19 mouse cellular contexts compared by ENCODE assay signal in genomic region chr3:60517234-60517787, GRCm38 (mm10). TPM values are rescaled to one million over a fixed set of nuclear protein-coding genes. Genes with fewer than 3 reads are reported as not detected.
A peak's percentile ranks its signal among the peaks of the same experiment; 100 is the strongest.
DNase-seq lines count a peak whose midpoint lies in the region; ATAC-seq and TF ChIP-seq lines count a peak whose summit lies in the region.
"Had no signal": no experiment of that assay in that cellular context is flagged by ENCODE, and none has a peak within 500 bp of the region (broad histone marks: within the 10 kb centered on the region; RNA-seq: fewer than 3 reads in every experiment).

No protein-coding gene starts in this region.

- H3K4me2 ChIP-seq in heart, embryonic 15.5 days = 0 out of 2 replicates have a peak overlapping the region, but pooled peaks have one; percentile 3
- H3K4me2 ChIP-seq in lung, embryonic 16.5 days (ENCODE audit: low read depth, low read length) = 0 out of 2 replicates have a peak overlapping the region, but pooled peaks have one; percentile 4
- H3K4me2 ChIP-seq: embryonic facial prominence, embryonic 12.5 days; limb, embryonic 13.5 days had no signal

- intact Hi-C loops in gastrocnemius, adult 2 months (cut with DNase I) = no loop called here
- intact Hi-C loops in heart, postnatal 14 days (cut with DNase I) = loop anchor here (5.0 kb wide), 1 partner anchor 85 kb away; no protein-coding TSS in a partner anchor

- no peaks in the 10 kb centered on the region for H3K36me3 ChIP-seq in heart, embryonic 15.5 days
- H3K36me3 ChIP-seq in lung, embryonic 16.5 days (ENCODE audit: control insufficient read depth, insufficient read depth, low read length) = no peaks in the 10 kb centered on the region
- H3K36me3 ChIP-seq: embryonic facial prominence, embryonic 12.5 days; hindbrain, embryonic 10.5 days; limb, embryonic 13.5 days had no signal

- H3K4me1 ChIP-seq in heart, embryonic 15.5 days (replicated peaks) = peaks cover 38% of the 10 kb centered on the region
- H3K4me1 ChIP-seq in lung, embryonic 16.5 days (replicated peaks; ENCODE audit: control insufficient read depth, insufficient read depth, low read length) = peaks cover 26% of the 10 kb centered on the region

- H3K4me3 ChIP-seq in gastrocnemius, adult 2 months = peak overlapping the region; percentile 54
- H3K4me3 ChIP-seq in heart, embryonic 15.5 days = no peak overlapping the region
- H3K4me3 ChIP-seq in lung, embryonic 16.5 days (ENCODE audit: low read length) = no peak overlapping the region
- H3K4me3 ChIP-seq: embryonic facial prominence, embryonic 12.5 days; hindbrain, embryonic 10.5 days; limb, embryonic 13.5 days had no signal

- ATAC-seq in heart, embryonic 15.5 days (replicated peaks; ENCODE audit: insufficient number of reproducible peaks, insufficient read depth, low FRiP score, low read depth) = no peak
- 0 out of 2 replicates have a peak, but pooled peaks have one; percentile 14 for ATAC-seq in lung, embryonic 16.5 days (ENCODE audit: low read depth)
- no peak for ATAC-seq in activated CD4-positive, CD25-positive, alpha-beta regulatory T cell, adult 4 months
- ATAC-seq: forebrain, embryonic 14.5 days had no signal

- DNase-seq in gastrocnemius, adult 2 months = no peak
- DNase-seq in gastrocnemius, postnatal 4 days (ENCODE audit: low spot score in 2 of 2) = no peak
- no peak for DNase-seq in heart, postnatal 14 days
- DNase-seq in lung, postnatal 10 days = no peak
- DNase-seq in induced T-regulatory cell, adult 2 months (ENCODE audit: low read depth) = peak; percentile 62
- DNase-seq: cerebellum, adult 8-10 months; gastrocnemius, postnatal 14 days; kidney, adult 18-20 months; lung, adult 18-20 months; midbrain, embryonic 14.5 days; thymus, postnatal 25 days had no signal

- H3K27me3 ChIP-seq in heart, embryonic 15.5 days = no peaks in the 10 kb centered on the region
- H3K27me3 ChIP-seq in lung, embryonic 16.5 days (ENCODE audit: control insufficient read depth, insufficient read depth, low read depth, low read length) = no peaks in the 10 kb centered on the region
- H3K27me3 ChIP-seq: embryonic facial prominence, embryonic 12.5 days; limb, embryonic 13.5 days had no signal

- no peak for TF ChIP-seq CTCF in gastrocnemius, adult 2 months (IDR thresholded peaks at IDR 0.05)

- no peak overlapping the region for H3K9ac ChIP-seq in heart, embryonic 15.5 days
- H3K9ac ChIP-seq in lung, embryonic 16.5 days (ENCODE audit: low read length) = no peak overlapping the region
- H3K9ac ChIP-seq: embryonic facial prominence, embryonic 12.5 days; limb, embryonic 13.5 days had no signal

- 56% methylated on average over 3 of the region's 3 CpGs for WGBS in heart, embryonic 15.5 days
- WGBS in lung, embryonic 16.5 days = 34% methylated on average over 3 of the region's 3 CpGs

- H3K27ac ChIP-seq in gastrocnemius, adult 2 months = peak overlapping the region; percentile 99
- H3K27ac ChIP-seq in heart, embryonic 15.5 days = peak overlapping the region; percentile 28
- H3K27ac ChIP-seq in lung, embryonic 16.5 days (ENCODE audit: low read length) = no peak overlapping the region
- H3K27ac ChIP-seq: embryonic facial prominence, embryonic 12.5 days; hindbrain, embryonic 10.5 days; limb, embryonic 13.5 days had no signal

- H3K9me3 ChIP-seq in heart, embryonic 15.5 days (replicated peaks) = no peaks in the 10 kb centered on the region
- no peaks in the 10 kb centered on the region for H3K9me3 ChIP-seq in lung, embryonic 16.5 days (ENCODE audit: control insufficient read depth, low read length)
- H3K9me3 ChIP-seq: embryonic facial prominence, embryonic 12.5 days; G1E; hindbrain, embryonic 10.5 days; limb, embryonic 13.5 days had no signal

RNA-seq across cellular contexts. Expression of gene Mbnl1, which starts 44.7 kb away (rescaled TPM):
- total RNA-seq in gastrocnemius, adult 2 months (2021) = 100 to 1,000 TPM; 495 to 592 TPM
- 100 to 1,000 TPM; 185 to 190 TPM for total RNA-seq in gastrocnemius, postnatal 4 days (2021)
- 72.9 and 82.7 TPM in 2 replicates for polyA plus RNA-seq in heart, embryonic 15.5 days (2015; fragmentation: Nextera tagmentation; extraction: Ambion mirVana)
- total RNA-seq in heart, postnatal 14 days (2021) = 100 to 1,000 TPM; 182 to 189 TPM
- 180 and 188 TPM in 2 replicates for polyA plus RNA-seq in lung, embryonic 16.5 days (2015; fragmentation: Nextera tagmentation; extraction: Ambion mirVana)
- 100 to 1,000 TPM; 667 to 875 TPM for polyA plus RNA-seq in activated CD4-positive, CD25-positive, alpha-beta regulatory T cell, adult 4 months (2017; shearing (Covaris generic))
